Mouse (Mus musculus) bone marrow macrophage, adult 2 months (primary cell): ENCODE measurements at regions not wholly inside any gene's neighbourhood (a gene's known extent, or its start where the extent isn't known, plus 50 kb on each side); places are given as distances from the start of the nearest gene placed in this dataset.

Experiments
- H3K27ac ChIP-seq: 2 replicates; pipeline ENCODE4 v1.5.1; 2012; ENCODE audit warnings: low read depth, low read length; ENCODE audit not compliant: insufficient read depth
- H3K4me1 ChIP-seq: 2 replicates; pipeline ENCODE4 v1.6.1; 2012; ENCODE audit warnings: low read length; ENCODE audit not compliant: control insufficient read depth, insufficient read depth
- H3K4me3 ChIP-seq: 2 replicates; pipeline ENCODE4 v1.5.1; 2012; ENCODE audit warnings: mild to moderate bottlenecking, low read length, moderate library complexity; ENCODE audit not compliant: insufficient read depth
- CTCF ChIP-seq: IDR thresholded peaks from 2 replicates; pipeline ENCODE4 v1.5.1; 2012; ENCODE audit warnings: low read depth, mild to moderate bottlenecking, low read length, moderate library complexity
- POLR2A ChIP-seq: IDR thresholded peaks from 2 replicates; pipeline ENCODE4 v1.6.1; 2012; ENCODE audit warnings: mild to moderate bottlenecking, low read depth, low read length, borderline replicate concordance

- Histone ChIP-seq H3K4me3 (no peak overlapping the region), H3K27ac (no peak overlapping the region), H3K4me1 (no peaks in the 10 kb centered on the region)
- no peak for TF ChIP-seq CTCF
- no peak for TF ChIP-seq POLR2A
Observed at GRCm38 (mm10) chr9:47322293-47322692, 207.7 kb upstream of the Cadm1 start.

- no peak for TF ChIP-seq POLR2A
- TF ChIP-seq CTCF: no peak
- H3K4me3 ChIP-seq: no peak overlapping the region
- H3K4me1 ChIP-seq: no peaks in the 10 kb centered on the region
- no peak overlapping the region for H3K27ac ChIP-seq
Observed at GRCm38 (mm10) chr9:47323051-47323450, 206.9 kb upstream of the Cadm1 start.

GRCm38 (mm10) chr9:47327575-47327974, 202.4 kb upstream of the Cadm1 start:
- TF ChIP-seq POLR2A (no peak), CTCF (no peak)
- Histone ChIP-seq H3K4me3 (no peak overlapping the region), H3K27ac (no peak overlapping the region), H3K4me1 (no peaks in the 10 kb centered on the region)

- Histone ChIP-seq H3K4me1 (no peaks in the 10 kb centered on the region), H3K4me3 (no peak overlapping the region), H3K27ac (no peak overlapping the region)
- TF ChIP-seq CTCF (no peak), POLR2A (no peak)
Observed at GRCm38 (mm10) chr9:47332929-47333328, 197.0 kb upstream of the Cadm1 start.

- TF ChIP-seq POLR2A (no peak), CTCF (0 out of 2 replicates have a peak, but pooled peaks have one; percentile 29)
Observed at GRCm38 (mm10) chr9:47338221-47338620, 191.8 kb upstream of the Cadm1 start.

GRCm38 (mm10) chr9:47346527-47347111, 183.4 kb upstream of the Cadm1 start:
- H3K4me1 ChIP-seq: no peaks in the 10 kb centered on the region
- no peak for TF ChIP-seq CTCF
- TF ChIP-seq POLR2A: no peak
- no peak overlapping the region for H3K27ac ChIP-seq
- no peak overlapping the region for H3K4me3 ChIP-seq

More at GRCm38 (mm10) chr9:47338221-47338620, 191.8 kb upstream of the Cadm1 start:
- Histone ChIP-seq H3K4me1 (no peaks in the 10 kb centered on the region), H3K4me3 (no peak overlapping the region), H3K27ac (no peak overlapping the region)

GRCm38 (mm10) chr9:47350301-47350700, 179.7 kb upstream of the Cadm1 start:
- TF ChIP-seq CTCF (no peak), POLR2A (no peak)
- Histone ChIP-seq H3K4me1 (no peaks in the 10 kb centered on the region), H3K27ac (no peak overlapping the region), H3K4me3 (no peak overlapping the region)

- H3K4me1 ChIP-seq: no peaks in the 10 kb centered on the region
- H3K27ac ChIP-seq: no peak overlapping the region
- H3K4me3 ChIP-seq: no peak overlapping the region
- TF ChIP-seq CTCF (no peak), POLR2A (no peak)
Observed at GRCm38 (mm10) chr9:47351036-47351435, 178.9 kb upstream of the Cadm1 start.

- H3K4me3 ChIP-seq: no peak overlapping the region
- H3K4me1 ChIP-seq: no peaks in the 10 kb centered on the region
- no peak overlapping the region for H3K27ac ChIP-seq
- no peak for TF ChIP-seq CTCF
- TF ChIP-seq POLR2A: no peak
Observed at GRCm38 (mm10) chr9:47353017-47353416, 177.0 kb upstream of the Cadm1 start.

- H3K4me3 ChIP-seq: no peak overlapping the region
- H3K4me1 ChIP-seq: no peaks in the 10 kb centered on the region
- TF ChIP-seq CTCF (no peak), POLR2A (no peak)
- no peak overlapping the region for H3K27ac ChIP-seq
Observed at GRCm38 (mm10) chr9:47353972-47354371, 176.0 kb upstream of the Cadm1 start.
